9 mouse cellular contexts compared by ENCODE assay signal in genomic region chr7:79507101-79507705, GRCm38 (mm10). TPM values are rescaled to one million over a fixed set of nuclear protein-coding genes. Genes with fewer than 3 reads are reported as not detected.
DNase-seq lines count a peak whose midpoint lies in the region; ATAC-seq and TF ChIP-seq lines count a peak whose summit lies in the region.
"Had no signal": no experiment of that assay in that cellular context is flagged by ENCODE, and none has a peak within 500 bp of the region (broad histone marks: within the 10 kb centered on the region; RNA-seq: fewer than 3 reads in every experiment).

No protein-coding gene starts in this region.

- H3K4me3 ChIP-seq in E14TG2a.4 (replicated peaks; ENCODE audit: low read length) = peak overlapping the region; percentile 79; the same call in 1 of the 2 replicates
- H3K4me3 ChIP-seq in forebrain, embryonic 11.5 days (ENCODE audit: low read depth, low read length) = peak overlapping the region; percentile 76
- H3K4me3 ChIP-seq in midbrain, embryonic 11.5 days (ENCODE audit: low read depth, low read length) = peak overlapping the region; percentile 76
- H3K4me3 ChIP-seq in heart, embryonic 10.5 days = no peak overlapping the region
- H3K4me3 ChIP-seq: gastrocnemius, adult 2 months had no signal

- peak overlapping the region; percentile 72 for H3K4me2 ChIP-seq in forebrain, embryonic 11.5 days (ENCODE audit: low read depth, low read length, severe bottlenecking)
- H3K4me2 ChIP-seq in midbrain, embryonic 11.5 days = peak overlapping the region; percentile 58

- no peak for TF ChIP-seq CTCF in E14TG2a.4 (conservative IDR thresholded peaks at IDR 0.05; ENCODE audit: low read length)

- no peak for ATAC-seq in forebrain, embryonic 11.5 days (replicated peaks; ENCODE audit: low FRiP score)
- no peak for ATAC-seq in midbrain, embryonic 11.5 days (ENCODE audit: low FRiP score)

- peak overlapping the region; percentile 99 for H3K27ac ChIP-seq in forebrain, embryonic 11.5 days (ENCODE audit: low read depth, low read length)
- H3K27ac ChIP-seq in midbrain, embryonic 11.5 days (ENCODE audit: low read depth, low read length) = peak overlapping the region; percentile 58
- H3K27ac ChIP-seq in heart, embryonic 10.5 days = no peak overlapping the region
- H3K27ac ChIP-seq: gastrocnemius, adult 2 months had no signal

- H3K9ac ChIP-seq in forebrain, embryonic 11.5 days (ENCODE audit: low read length) = peak overlapping the region; percentile 98
- H3K9ac ChIP-seq in midbrain, embryonic 11.5 days (ENCODE audit: low read length) = peak overlapping the region; percentile 97

- H3K36me3 ChIP-seq in E14TG2a.4 (ENCODE audit: insufficient read depth, low read length) = no peaks in the 10 kb centered on the region
- peaks cover 4% of the 10 kb centered on the region; the same call in 1 of the 2 replicates for H3K36me3 ChIP-seq in forebrain, embryonic 11.5 days (ENCODE audit: control insufficient read depth, insufficient read depth, low read length)
- H3K36me3 ChIP-seq in midbrain, embryonic 11.5 days (ENCODE audit: control insufficient read depth, insufficient read depth, low read length) = no peaks in the 10 kb centered on the region
- H3K36me3 ChIP-seq in heart, embryonic 10.5 days = no peaks in the 10 kb centered on the region

- 1% methylated on average over 11 of the region's 11 CpGs for WGBS in forebrain, embryonic 11.5 days
- 2% methylated on average over 11 of the region's 11 CpGs for WGBS in midbrain, embryonic 11.5 days
- WGBS in heart, embryonic 10.5 days = 1% methylated on average over 11 of the region's 11 CpGs

- peaks cover 98% of the 10 kb centered on the region for H3K27me3 ChIP-seq in E14TG2a.4 (ENCODE audit: insufficient read depth, low read length)
- H3K27me3 ChIP-seq in forebrain, embryonic 11.5 days (ENCODE audit: control insufficient read depth, insufficient read depth, low read length) = peaks cover 24% of the 10 kb centered on the region
- peaks cover 91% of the 10 kb centered on the region for H3K27me3 ChIP-seq in midbrain, embryonic 11.5 days (ENCODE audit: control insufficient read depth, insufficient read depth, low read length)
- peaks cover 100% of the 10 kb centered on the region for H3K27me3 ChIP-seq in heart, embryonic 10.5 days (ENCODE audit: insufficient read depth, poor library complexity, severe bottlenecking)

- peak; percentile 57 for DNase-seq in cerebellum, adult 11 months
- peak; percentile 65 for DNase-seq in forebrain, embryonic 11.5 days (ENCODE audit: low spot score)
- DNase-seq in midbrain, embryonic 11.5 days (ENCODE audit: low spot score, missing footprints) = peak; percentile 92
- no peak for DNase-seq in heart, embryonic 10.5 days (ENCODE audit: low spot score)
- DNase-seq in kidney, adult 11 months = no peak
- no peak for DNase-seq in kidney, postnatal 14 days
- DNase-seq: gastrocnemius, adult 2 months; kidney, postnatal 36 days had no signal

- peaks cover 58% of the 10 kb centered on the region for H3K4me1 ChIP-seq in E14TG2a.4 (replicated peaks; ENCODE audit: low read depth, low read length)
- H3K4me1 ChIP-seq in forebrain, embryonic 11.5 days (replicated peaks; ENCODE audit: control insufficient read depth, insufficient read depth, low read length) = peaks cover 13% of the 10 kb centered on the region; the same call in 1 of the 2 replicates
- peaks cover 54% of the 10 kb centered on the region for H3K4me1 ChIP-seq in midbrain, embryonic 11.5 days (ENCODE audit: control insufficient read depth, insufficient read depth, low read length)
- H3K4me1 ChIP-seq in heart, embryonic 10.5 days = peaks cover 23% of the 10 kb centered on the region

- no peaks in the 10 kb centered on the region for H3K9me3 ChIP-seq in E14TG2a.4 (ENCODE audit: low read length)
- H3K9me3 ChIP-seq in forebrain, embryonic 11.5 days (ENCODE audit: control insufficient read depth, low read length) = no peaks in the 10 kb centered on the region
- no peaks in the 10 kb centered on the region for H3K9me3 ChIP-seq in midbrain, embryonic 11.5 days (ENCODE audit: control insufficient read depth, low read length)
- H3K9me3 ChIP-seq in heart, embryonic 10.5 days = no peaks in the 10 kb centered on the region

RNA-seq across cellular contexts. Expression of gene Polg, which starts 41.0 kb away (rescaled TPM):
- polyA plus RNA-seq in forebrain, embryonic 11.5 days (2014; fragmentation: Nextera tagmentation; extraction: Ambion mirVana) = 48.2 and 48.5 TPM in 2 replicates
- 24.0 and 26.7 TPM in 2 replicates for polyA plus RNA-seq in midbrain, embryonic 11.5 days (2014; fragmentation: Nextera tagmentation; extraction: Ambion mirVana)
- polyA plus RNA-seq in heart, embryonic 10.5 days (2016; fragmentation: Nextera tagmentation; extraction: Ambion mirVana) = 33.2 and 43.3 TPM in 2 replicates

Comparison
In these comparisons a context has a peak if more than half of its experiments do, and no peak if none do; other contexts are left out.
1. DNase-seq: peak in cerebellum, adult 11 months (single experiment), forebrain, embryonic 11.5 days (single experiment) and midbrain, embryonic 11.5 days (single experiment); none in heart, embryonic 10.5 days (single experiment), kidney, adult 11 months (single experiment) and kidney, postnatal 14 days (single experiment).